Mouse (Mus musculus): Measurements from ENCODE around the gene Plch2.
A peak's percentile ranks its signal among the peaks of the same experiment; 100 is the strongest.

Plch2 gene

GRCm38 (mm10) chr4:154986096-154986495, 70.5 kb downstream of the Plch2 start:
- peak; percentile 76 for DNase-seq (ENCODE audit: low spot score)

DNA sequence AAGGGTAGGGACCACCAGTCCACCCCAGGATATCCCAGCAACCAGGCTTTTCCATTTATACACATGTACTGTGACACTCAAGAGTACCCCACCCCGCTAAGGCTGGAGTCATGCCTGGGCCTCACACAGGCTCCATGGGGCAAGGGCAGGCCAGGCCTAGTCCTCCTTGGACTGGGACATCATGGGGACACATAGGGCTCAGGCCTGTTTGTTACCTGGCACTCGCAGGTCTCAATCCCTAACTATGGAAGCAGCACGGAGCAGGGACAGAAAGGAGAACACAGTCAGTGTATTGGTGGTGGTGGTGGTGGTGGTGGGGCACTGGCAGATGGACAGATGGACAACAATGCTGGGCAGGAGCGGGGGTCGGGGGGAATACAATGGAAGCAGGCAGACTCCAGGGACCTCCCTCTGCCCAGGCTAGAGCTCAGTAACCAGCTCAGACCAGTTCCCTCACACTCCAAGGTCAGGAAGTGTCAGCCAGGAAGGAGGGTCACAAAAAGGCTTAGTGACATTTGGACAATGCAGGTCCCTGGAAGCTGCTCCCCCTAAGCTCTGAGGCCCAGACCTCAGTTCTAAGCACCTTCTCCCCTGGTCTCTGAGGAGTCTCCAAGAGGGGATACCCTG, 71.3 kb downstream of the Plch2 start:
- no peak for DNase-seq (ENCODE audit: low spot score)

DNA sequence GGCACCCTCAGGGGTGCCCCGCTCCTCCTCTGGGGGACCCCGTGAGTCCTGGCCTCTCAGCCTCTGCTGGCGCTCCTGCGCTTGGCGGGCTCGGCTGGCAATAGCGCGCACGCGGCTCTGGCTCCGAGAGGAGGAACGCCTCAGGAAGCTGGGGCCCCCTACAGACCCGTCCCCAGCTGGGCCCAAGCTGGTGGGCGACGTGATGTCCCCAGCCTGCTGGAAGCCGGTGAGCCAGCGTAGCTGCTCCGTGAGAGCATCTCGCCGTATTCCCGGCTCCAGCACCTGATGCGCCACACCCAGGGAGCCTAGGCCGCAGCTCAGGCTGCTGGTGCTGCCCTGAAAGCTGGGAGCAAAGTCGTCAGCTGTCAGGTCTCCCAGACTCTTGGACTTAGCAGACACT, 72.8 kb downstream of the Plch2 start:
- DNase-seq (ENCODE audit: low spot score), result no peak

GRCm38 (mm10) chr4:154982247-154983120, 74.1 kb downstream of the Plch2 start:
- DNase-seq (ENCODE audit: low spot score), result no peak

DNA sequence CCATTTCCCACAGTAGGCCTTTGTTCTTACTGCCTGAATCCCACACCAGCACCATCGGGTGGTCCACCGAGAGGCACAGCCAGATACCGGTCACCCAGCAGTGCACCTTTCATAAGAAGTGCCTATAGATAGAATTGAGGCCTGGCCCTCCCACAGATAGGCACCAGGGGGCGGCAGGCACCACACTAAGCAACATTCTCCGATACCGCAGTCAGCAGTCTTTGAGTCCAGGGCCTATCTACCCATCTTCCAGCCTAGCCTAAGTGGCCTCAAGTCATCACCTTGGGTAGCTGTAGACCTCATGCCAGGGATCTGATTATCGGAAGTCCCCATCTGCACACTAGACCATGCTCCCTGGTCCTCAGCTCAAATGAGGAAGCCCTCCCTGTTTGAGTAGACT, 75.1 kb downstream of the Plch2 start:
- peak; percentile 59 for DNase-seq (ENCODE audit: low spot score)

DNA sequence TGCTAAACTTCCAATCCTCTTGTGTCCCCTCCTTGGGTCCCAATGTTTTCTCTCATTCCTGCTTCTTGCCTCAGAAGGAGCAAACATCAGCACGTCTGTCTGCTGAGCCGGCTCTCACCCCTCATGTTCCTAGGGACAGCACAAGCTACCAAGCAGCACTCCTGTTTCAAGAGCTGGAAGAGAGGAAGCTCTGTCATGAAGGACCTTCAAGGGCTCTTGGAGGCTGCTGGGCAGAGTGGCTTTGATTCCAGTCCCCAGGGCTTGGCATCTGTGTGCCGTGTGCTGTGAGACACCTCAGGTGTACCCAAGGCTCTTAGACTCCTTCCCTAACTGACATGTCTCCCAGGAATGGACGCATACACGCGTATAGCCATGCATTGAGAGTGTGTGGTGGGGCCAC, 75.5 kb downstream of the Plch2 start:
- DNase-seq (ENCODE audit: low spot score), result no peak

DNA sequence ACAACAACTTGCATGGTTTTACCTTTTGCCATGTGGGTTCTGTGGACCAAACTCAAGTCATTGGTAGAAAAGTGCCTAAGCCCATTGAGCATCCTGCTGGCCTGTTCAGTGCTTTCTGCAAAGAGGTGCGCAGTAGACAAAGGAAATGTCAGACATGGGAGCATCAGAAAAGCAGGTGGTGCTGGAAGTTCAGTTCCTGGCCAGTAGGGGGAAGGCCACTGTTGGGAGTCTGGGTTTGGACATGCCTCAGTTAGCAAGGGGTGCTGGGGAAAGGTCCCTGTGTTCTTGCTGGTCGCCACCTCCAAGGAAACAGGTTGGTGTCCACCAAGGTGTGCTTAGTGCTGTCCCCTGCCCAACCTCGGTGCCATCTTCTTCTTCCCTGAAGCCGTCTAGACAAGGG, 76.5 kb downstream of the Plch2 start:
- DNase-seq (ENCODE audit: low spot score), result no peak

DNA sequence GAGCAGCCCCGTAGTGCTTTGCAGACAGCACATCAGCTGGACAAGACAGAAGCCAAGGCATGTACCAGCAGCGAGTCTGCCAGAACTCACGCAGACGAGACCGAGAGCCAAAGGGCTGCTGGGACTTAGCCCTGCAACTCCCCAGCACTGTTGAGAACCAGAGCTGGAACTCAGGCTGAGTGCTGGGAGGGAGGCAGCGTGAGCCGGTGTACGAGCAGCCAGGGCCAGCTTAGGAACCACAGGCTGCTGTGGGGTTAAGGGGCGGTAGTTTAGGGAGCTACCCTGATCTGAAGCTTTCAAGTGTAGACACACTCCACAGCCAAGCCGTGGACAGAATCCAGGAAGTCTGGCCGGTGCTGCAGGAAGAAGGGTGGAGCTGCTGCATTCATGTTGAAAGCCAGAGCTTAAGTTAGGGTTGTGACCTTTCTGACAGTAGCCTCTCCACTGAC, 82.4 kb downstream of the Plch2 start:
- peak; percentile 51 for DNase-seq (ENCODE audit: low spot score)

- no peak for DNase-seq (ENCODE audit: low spot score)
These were observed 84.0 kb downstream of the Plch2 start for GRCm38 (mm10) chr4:154972546-154972945.

- DNase-seq (ENCODE audit: low spot score), result peak; percentile 60
These were observed 89.4 kb downstream of the Plch2 start for GRCm38 (mm10) chr4:154967173-154967572.

- no peak for DNase-seq (ENCODE audit: low spot score)
These were observed 90.7 kb downstream of the Plch2 start for GRCm38 (mm10) chr4:154965856-154966255.

DNA sequence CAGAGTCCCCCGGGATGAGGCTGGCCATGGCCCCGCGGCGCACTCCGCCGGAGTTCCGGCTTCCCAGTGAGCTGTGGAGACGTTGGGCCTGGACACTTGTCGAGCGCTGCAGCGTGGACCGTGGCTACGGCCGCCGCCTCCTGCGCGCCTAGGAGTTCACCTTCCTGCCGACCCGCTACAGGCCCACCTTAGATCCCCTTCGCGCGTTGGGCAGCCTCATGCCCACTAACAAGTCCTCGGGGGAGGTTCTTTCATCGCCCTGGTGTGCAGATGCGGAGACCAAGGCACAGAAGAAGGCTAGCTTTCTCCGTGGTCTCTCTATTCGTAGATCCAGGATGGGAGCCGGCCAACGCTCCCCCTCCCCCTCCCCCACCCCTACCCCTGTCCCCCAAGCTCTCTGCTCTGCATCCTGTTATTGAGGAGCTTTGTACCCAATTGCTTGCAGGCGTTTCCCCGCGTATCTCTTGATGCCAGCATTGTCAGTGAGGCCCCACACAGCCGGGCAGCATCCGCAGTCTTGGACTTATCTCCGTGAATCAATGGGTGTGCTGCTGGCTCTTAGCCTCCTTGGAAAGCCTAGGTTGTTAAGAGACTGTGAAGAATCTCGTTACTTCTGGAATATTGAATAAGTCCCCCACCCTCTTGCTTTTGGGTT, 91.9 kb downstream of the Plch2 start:
- no peak for DNase-seq (ENCODE audit: low spot score)

DNA sequence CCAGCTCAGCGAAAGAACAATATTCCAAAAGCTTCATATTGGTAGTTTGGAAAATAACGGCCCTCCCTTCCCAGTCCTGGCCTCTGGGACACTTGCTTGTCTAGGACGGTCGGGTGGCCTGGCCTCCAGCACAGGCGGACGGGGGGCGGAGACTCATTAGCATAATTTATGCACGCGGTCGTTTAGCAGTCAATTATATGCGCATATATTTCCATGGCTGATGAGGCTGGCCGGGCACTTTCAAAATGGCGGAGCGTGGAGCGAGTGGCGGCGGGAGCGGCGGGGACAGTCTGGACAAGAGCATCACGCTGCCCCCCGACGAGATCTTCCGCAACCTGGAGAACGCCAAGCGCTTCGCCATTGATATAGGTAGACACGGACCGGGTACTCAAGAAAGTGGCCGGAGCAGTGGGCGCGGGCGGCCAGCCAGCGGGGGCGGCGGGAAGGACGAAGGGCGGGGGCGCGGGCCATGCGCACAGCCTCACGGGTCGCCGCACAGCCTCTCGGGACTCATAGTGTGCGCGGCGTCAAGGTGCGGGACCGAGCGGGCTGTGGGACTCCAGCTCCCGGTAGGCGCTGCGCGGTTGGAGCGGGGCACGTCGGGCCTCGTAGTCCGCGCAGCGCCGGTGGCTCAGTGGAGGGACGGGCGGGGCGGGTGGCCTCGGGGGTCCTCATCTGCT, 92.5 kb downstream of the Plch2 start, which contains the start of gene Pank4:
Gene Pank4, plus strand, starts transcription at position 223 of the 680 bp plus-strand sequence.
- DNase-seq (ENCODE audit: low spot score), result peak; percentile 91

GRCm38 (mm10) chr4:154963190-154963836, 93.3 kb downstream of the Plch2 start:
- DNase-seq (ENCODE audit: low spot score), result no peak

DNA sequence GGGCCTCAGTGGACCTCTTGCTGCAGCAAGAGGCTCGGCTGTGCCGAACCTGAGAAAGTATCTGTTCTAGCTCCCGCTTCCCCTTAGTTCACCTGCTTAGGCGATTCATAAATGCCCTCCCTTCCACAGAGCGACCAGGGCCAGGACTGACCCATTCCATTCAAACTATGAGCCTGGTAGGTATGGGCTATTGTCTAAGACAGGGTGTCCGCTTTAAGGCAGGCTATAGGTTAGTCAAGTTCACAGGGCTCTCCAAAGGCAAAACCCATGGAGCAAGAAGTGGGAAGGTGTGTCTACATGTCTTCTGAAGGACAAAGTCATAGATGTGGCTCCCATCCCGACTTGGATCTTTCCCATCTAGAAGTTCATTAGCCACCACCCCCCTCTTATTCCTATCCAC, 93.9 kb downstream of the Plch2 start:
- DNase-seq (ENCODE audit: low spot score), result no peak

GRCm38 (mm10) chr4:154961911-154962310, 94.7 kb downstream of the Plch2 start:
- no peak for DNase-seq (ENCODE audit: low spot score)

DNA sequence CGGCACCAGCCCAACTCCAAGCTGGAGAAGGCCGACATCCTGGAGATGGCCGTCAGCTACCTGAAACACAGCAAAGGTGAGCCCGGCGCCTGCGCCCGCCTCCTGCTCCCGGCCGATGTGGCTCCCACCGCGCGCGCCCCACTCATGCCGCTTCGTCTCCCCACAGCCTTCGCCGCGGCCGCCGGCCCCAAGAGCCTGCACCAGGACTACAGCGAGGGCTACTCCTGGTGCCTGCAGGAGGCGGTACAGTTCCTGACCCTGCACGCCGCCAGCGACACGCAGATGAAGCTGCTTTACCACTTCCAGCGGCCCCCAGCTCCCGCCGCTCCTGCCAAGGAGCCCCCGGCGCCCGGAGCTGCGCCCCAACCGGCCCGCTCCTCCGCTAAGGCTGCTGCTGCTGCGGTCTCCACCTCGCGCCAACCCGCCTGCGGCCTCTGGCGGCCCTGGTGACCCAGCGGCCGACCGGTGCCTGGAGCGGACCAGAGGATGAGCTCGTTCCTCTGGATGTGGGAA, 95.3 kb downstream of the Plch2 start:
- DNase-seq (ENCODE audit: low spot score), result no peak

DNA sequence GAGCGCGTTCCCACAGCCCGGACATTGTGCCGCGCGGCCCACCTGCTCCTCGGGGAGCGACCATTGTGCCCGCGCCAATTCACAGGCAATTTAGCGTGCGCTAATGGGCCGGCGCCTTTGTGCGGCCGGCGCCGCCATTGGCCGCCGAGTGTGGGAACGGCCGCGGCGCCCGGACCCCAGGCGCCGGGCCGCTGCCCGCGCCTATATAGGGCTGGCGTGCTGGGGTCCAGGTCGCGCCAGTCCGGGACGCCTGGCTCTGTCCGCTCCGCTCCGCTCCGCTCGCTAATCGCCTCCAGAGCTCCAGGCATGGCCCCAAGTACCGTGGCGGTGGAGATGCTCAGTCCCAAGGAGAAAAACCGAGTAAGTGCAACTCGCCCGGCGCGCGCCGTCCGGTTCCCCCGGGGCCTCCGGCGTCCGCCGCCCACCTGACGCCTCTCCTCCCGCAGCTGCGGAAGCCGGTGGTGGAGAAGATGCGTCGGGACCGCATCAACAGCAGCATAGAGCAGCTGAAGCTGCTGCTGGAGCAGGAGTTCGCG, 95.8 kb downstream of the Plch2 start, which contains the start of gene Hes5:
Gene Hes5, plus strand, starts transcription at position 234 of the 536 bp plus-strand sequence.
- DNase-seq (ENCODE audit: low spot score), result no peak

DNA sequence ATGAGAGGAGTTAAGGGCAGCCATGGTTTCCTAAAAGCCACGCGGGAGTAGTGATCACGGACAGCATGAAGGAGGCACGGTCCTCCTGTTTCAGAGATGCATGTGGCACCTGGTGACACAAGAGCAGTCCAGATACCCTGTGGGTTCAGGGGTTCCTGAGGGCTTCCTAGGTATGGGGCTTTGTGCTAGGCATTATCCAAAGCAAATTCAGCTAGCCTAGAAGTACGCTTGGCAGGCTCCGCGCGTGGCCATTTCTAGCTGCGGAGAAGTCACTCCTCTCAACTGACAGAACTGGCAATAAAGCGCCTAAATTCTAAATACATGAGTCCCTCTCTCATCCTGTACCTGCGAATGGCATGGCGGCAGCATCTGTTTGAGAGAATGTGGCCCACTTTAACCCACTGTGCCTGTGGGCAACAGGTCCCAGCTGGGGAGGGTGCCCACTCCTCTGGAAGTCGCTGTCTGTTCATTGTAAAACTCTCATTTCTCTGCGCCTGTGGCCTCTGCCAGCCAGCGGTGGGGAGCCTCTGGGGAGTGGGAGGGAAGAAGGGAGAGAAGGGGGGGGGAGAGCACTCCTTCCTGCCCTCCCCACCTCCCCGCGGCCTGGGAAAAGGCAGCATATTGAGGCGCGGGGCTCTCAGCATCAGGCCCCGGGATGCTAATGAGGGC, 96.4 kb downstream of the Plch2 start:
- no peak for DNase-seq (ENCODE audit: low spot score)

DNA sequence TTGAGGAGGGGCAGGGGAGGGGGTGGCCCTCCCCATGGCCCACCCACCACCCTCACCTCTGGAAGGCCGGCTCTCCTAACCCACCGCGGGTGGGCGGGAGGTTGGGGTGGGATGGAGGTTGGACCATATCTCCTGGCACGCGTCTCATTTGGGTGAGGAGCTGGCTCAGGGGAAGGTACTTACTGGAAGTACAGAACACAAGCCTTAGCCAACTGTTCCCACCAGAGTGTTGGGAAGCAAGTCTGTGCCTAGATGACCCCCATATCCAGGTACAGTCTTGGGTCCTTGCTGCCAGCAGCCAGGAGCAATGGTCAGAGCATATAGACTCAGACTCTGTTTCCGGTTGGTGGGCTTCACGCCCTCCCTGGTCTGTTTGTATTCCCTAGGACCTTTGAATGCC, 98.0 kb downstream of the Plch2 start:
- no peak for DNase-seq (ENCODE audit: low spot score)

GRCm38 (mm10) chr4:154958171-154958570, 98.4 kb downstream of the Plch2 start:
- DNase-seq (ENCODE audit: low spot score), result no peak

All from urinary bladder, postnatal 14 days (tissue).